Mouse (Mus musculus) adrenal gland, postnatal 4 days (tissue): ENCODE measurements around the gene Ttll1. TPM values are rescaled to one million over a fixed set of nuclear protein-coding genes. Genes with fewer than 3 reads are reported as not detected.
"Not testable (repeated sequence)": the region's sequence is repeated elsewhere in the genome, so short reads cannot be mapped to it uniquely, and the experiment has no call there.

Source experiments
- DNase-seq, 2 experiments: peaks; one replicate each; pipeline ENCODE4 v3.0.0; 2021 to 2022; ENCODE audit warnings: low spot score in 2 of 2, mixed read lengths in 2 of 2
- total RNA-seq, 2 experiments: library from RNA; stranded (reverse); gene quantifications; 2 replicates each; pipeline ENCODE4 v1.2.3; 2021

The Ttll1 gene
- total RNA-seq, 2 experiments from 2014 or later = 9.8 to 11.3 TPM

- no peak for DNase-seq
Measured at GRCm38 (mm10) chr15:83524333-83524729, 13.6 kb upstream of the Ttll1 start.

GRCm38 (mm10) chr15:83523638-83524332, 13.1 kb upstream of the Ttll1 start:
- no peak for DNase-seq

GRCm38 (mm10) chr15:83523196-83523595, 12.5 kb upstream of the Ttll1 start:
- no peak for DNase-seq

- DNase-seq = no peak
Measured at GRCm38 (mm10) chr15:83520861-83521382, 10.2 kb upstream of the Ttll1 start.

- peak in 1 of 2 experiments; percentile 46 for DNase-seq
Measured at GRCm38 (mm10) chr15:83518215-83519048, 7.7 kb upstream of the Ttll1 start.

- no peak for DNase-seq
Measured at GRCm38 (mm10) chr15:83515018-83515417, 4.3 kb upstream of the Ttll1 start.

GRCm38 (mm10) chr15:83512489-83513281, 2.0 kb upstream of the Ttll1 start:
- DNase-seq = no peak

- no peak for DNase-seq
Measured at GRCm38 (mm10) chr15:83509950-83510804, 516 bp downstream of the Ttll1 start.

- not testable (repeated sequence) for DNase-seq
Measured at GRCm38 (mm10) chr15:83501483-83501882, 9.2 kb downstream of the Ttll1 start.

- no peak for DNase-seq
Measured at GRCm38 (mm10) chr15:83500352-83500751, 10.3 kb downstream of the Ttll1 start.

- no peak for DNase-seq
Measured at GRCm38 (mm10) chr15:83499211-83499755, 11.4 kb downstream of the Ttll1 start.

GRCm38 (mm10) chr15:83497299-83497698, 13.4 kb downstream of the Ttll1 start:
- DNase-seq = no peak

- no peak for DNase-seq
Measured at GRCm38 (mm10) chr15:83495787-83496367, 14.8 kb downstream of the Ttll1 start.

GRCm38 (mm10) chr15:83495195-83495594, 15.5 kb downstream of the Ttll1 start:
- no peak for DNase-seq

GRCm38 (mm10) chr15:83494572-83494920, 16.1 kb downstream of the Ttll1 start:
- no peak for DNase-seq

- no peak for DNase-seq
Measured at GRCm38 (mm10) chr15:83493856-83494571, 16.7 kb downstream of the Ttll1 start.

- no peak for DNase-seq
Measured at GRCm38 (mm10) chr15:83491891-83492290, 18.8 kb downstream of the Ttll1 start.

GRCm38 (mm10) chr15:83489471-83489870, 21.2 kb downstream of the Ttll1 start:
- no peak for DNase-seq

- DNase-seq = no peak
Measured at GRCm38 (mm10) chr15:83487477-83488115, 23.1 kb downstream of the Ttll1 start.
